Mouse (Mus musculus): ENCODE results near the gene Ube2q1.
A peak's percentile ranks its signal among the peaks of the same experiment; 100 is the strongest.

Gene Ube2q1

DNA sequence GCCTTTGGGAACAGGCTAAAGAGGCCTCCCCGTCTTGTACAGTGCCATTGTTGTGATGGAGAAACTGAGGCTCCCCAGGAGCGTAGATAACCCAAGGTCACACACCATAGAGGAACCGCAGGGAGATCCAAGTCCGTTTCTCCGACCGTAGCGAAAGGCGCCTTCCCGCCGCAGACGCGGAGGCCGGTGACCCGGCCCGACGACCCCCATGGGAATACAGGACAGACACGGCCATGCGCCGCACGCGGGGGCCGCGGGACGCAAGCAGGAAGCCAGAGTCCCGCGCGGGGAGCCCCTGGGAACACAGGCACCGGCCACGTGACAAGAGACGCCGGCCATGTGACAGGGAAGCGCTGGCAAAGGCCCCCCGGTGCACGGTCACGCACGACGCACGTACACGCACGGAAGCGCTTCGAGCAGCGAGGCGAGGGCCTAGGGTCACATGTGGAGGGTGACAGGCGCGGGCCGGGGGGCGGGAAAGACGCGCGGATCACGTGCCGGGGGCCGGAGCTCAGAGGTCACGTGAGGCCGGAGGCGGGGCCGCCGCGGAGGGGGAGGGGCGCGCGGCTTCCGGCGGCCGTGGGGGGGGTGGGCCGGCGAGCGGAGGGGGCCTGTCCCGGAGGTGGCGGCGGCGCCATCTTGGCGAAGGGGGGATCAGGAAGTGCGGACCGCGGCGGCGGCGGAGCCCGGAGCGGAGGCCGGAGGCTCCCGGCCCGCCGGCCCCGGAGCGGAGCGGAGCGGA, at the start of gene Ube2q1:
Gene Ube2q1 (plus strand): TSS at position 649 of the 742 bp plus-strand sequence.
- peak; percentile 92 to 94 for DNase-seq (ENCODE audit: low spot score in 2 of 2)

DNA sequence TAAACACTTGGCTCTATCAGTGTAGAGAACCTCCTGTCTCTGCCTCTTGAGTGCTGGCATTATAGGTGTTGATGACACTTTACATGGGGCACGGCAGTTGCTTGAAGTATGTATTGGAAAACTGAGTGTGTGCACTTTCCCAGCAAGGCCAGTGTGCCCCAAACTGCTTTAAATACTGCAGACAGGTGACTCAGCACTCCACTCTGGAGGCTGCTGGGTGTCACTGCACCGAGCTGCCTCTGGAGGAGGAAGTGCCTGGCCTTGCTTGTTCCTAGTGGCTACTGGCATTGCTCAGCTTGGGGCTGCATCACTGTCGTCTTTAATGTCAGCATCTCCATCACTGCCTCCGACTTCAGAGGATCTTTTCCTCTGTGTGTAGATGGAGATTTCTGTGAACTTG, 46.4 kb upstream of the Ube2q1 start:
- peak; percentile 24 to 37 for DNase-seq (ENCODE audit: low spot score in 2 of 2)

DNA sequence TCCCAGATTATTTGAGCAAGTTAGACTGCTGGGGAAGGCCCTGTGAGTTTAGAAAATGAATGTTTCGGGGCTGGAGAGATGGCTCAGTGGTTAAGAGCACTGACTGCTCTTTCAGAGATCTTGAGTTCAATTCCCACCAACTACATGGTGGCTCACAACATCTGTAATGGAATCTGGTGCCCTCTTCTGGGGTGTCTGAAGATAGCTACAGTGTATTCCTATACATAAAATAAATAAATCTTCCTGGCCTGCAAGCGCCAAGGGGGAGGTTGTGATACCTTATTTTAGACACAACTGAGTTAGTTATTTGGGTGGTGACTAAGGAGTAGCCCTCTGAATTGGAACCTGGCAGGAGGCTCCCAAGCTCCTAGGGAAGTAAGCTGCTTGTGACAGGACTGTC, 44.6 kb upstream of the Ube2q1 start:
- no peak for DNase-seq (ENCODE audit: low spot score in 2 of 2)

DNA sequence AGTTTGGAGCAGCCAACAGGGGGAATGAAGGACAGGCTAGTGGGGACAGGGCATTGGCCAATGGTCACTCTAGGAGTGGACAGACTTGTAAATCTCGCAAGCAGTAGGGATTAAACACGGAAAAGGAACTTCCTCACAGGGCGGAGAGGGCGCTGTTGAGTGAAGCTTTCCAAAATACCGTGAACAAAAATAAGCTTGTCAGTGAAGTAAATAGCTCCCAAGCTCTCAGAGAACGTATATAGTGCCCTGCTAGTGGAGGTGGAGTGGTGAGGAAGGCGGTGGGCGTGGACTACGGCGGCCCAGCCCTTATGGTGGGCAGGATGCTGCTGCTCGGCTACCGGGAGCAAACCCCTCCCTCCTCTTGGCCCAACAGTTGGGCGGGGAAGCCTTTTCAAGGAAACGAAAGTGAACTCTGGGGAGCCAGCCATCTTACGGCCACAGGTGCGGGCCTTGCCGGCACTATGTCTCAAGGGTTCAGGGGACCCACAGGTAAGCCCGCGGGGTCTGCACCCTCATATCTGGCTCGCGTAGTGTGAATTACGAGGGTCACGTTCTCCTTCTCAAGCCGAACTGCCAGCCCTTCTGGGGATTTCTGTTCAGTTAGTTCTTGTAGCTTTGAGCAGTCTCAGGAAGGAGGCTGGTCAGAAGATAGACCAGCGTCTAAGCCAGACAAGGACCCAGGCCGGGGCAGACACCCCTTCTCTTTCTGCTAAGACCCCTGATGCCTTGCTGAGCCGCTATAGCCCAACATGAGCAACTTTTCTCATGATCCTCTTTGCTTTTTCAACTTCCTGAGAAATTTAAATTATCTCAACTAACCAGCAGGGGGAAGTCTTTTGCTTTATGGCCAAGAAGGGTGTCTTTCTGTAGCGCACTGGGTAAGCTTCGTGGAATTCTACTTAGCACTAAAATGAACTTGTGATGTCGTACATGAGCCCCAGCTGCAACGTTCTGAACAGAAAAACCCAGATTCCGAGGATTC, 42.8 kb upstream of the Ube2q1 start:
- peak; percentile 74 to 88 for DNase-seq (ENCODE audit: low spot score in 2 of 2)

DNA sequence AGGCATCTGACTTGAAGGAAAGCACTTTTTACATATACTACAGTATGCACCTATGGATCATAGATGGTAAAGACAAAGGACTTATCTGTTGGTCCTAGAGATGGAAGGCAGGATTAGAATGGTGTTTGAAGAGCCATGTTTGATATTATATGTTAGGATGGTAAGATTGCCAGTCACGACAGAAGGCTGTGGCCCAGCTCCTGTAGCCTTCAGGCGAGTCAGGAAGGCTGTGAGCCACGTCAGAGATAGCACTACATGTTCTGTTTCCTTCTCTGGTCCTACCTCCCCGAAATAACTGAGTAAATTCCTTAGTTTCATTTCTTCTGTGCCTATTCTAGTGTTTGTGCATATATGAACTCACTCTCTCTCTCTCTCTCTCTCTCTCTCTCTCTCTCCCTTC, 41.3 kb upstream of the Ube2q1 start:
- no peak for DNase-seq (ENCODE audit: low spot score in 2 of 2)

DNA sequence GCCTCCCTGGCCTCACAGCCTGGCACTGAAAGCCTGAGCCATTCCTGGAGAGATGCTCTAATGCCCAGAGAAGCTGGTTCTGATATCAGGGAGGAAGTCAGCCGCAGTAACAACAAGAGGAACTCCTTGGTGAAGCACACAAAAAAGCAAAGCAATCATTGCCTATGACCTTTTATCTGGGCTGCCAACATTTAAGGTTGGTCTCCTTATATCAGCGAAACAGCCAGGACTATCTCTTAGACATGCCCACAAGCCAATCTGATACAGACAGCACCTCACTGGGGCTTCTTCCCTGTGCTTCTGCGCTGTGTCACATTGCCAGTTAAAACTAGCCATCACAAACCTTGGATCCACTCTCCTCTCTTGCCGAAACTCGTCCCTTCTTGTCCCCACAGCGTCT, 34.9 kb upstream of the Ube2q1 start:
- DNase-seq (ENCODE audit: low spot score in 2 of 2), result no peak

DNA sequence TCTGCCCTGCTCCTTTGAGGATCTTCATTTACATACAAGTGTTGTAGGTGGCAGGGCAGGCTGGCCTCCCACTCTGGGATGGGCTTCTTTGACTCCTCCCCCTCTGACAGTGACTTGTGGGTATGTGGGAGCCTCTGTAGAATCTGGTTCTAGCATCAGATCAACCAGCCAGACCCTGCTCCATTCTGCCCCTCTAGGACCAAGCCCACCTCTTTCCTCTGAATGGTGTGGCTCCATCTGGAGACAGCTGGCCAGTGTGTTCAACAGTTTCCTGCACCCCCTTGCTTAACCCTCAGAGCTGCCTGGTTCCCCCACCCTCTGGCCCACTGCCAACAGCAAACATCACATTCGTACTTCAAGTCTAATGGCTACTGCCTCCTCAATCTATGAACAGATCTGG, 21.1 kb upstream of the Ube2q1 start:
- no peak for DNase-seq (ENCODE audit: low spot score in 2 of 2)

DNA sequence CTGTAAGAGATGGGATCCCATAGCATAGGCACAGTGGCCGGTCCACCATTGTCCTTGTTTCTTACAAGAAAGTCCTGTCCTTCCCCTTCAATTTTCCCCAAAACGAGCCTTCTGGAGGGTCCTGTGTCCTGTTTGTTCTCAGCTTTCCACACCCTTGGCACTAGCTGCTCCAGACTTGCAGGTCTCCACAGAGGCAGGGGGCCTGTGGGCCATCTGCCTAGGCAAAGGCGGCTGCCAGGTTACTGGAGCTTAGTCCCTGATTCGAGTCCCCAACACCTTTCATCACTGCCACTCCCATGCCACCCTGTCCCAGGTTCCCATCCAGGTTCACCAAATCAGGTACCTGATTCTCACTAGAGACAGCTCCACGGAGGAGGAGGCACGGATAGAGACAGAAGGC, 18.1 kb upstream of the Ube2q1 start:
- no peak for DNase-seq (ENCODE audit: low spot score in 2 of 2)

DNA sequence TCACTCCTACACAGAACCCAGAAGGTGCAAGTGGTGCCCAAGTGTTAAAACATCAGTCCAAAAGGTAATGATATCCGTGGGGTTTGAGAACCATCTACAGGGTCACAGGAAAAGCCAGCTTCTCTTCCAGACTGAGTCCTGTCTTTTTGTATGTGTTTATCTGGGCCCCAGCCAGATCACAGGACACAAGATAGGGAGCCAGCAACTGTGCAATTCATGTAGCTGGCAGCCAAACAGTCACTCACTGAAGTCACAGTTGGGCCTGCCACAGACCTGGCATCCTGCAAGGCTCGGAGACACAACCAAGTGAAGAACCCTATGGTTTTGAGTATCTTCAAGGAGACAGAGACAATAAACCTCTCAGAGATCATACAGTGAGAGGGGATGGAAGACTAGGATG, 15.6 kb upstream of the Ube2q1 start:
- no peak for DNase-seq (ENCODE audit: low spot score in 2 of 2)

DNA sequence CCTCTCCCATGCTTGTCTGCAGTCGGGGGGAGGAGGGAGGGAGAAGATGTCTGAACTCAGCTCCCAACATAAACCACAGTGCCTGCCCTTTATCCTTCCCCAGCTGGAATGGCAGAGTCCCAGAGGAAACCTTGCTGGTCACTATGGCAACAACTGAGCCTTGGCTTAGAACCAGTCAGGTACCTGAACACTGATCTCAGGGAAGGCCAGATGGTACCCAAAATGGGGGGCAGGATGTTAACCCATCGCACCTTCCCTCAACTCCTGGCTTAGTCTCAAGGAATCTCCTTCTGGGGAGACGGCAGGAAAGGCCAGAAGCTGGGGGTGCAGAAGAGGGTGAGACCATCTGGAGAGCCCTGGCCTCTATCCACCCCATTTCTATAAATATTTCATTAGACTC, 13.6 kb upstream of the Ube2q1 start:
- DNase-seq (ENCODE audit: low spot score in 2 of 2), result no peak

DNA sequence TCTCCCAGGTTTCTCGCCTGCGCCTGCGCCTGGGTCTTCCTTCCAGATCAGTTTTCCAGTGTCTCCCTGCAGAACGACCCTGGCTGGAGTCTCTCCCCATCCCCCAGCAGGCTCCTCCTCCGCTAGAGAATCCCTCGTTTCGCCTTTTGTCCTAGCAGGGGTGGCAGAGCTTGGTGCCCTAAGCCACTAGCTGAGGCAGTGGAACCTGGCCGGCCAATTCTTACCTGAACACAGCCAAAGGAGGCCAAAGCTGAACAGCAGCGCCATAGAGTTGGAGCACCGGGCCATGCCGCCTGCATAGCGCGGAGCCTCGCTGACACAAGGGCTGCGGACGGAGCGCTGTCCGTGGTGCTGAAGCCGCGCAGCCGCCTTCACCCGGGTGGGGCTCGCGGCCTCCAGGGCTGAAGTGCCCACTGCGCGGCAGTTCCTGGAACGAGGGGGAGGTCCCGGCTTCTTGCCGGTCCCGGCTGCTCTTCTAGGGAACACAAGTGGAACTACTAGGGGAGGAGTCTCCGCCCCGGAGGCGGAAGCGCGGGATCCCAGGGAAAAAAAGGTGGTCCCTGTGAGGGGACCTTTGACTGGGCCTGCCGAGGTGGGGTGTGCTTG, 9.2 kb upstream of the Ube2q1 start, which contains the start of gene Chrnb2:
Gene Chrnb2 (minus strand): TSS at position 514 of the 606 bp plus-strand sequence.
- peak; percentile 40 to 52 for DNase-seq (ENCODE audit: low spot score in 2 of 2)

DNA sequence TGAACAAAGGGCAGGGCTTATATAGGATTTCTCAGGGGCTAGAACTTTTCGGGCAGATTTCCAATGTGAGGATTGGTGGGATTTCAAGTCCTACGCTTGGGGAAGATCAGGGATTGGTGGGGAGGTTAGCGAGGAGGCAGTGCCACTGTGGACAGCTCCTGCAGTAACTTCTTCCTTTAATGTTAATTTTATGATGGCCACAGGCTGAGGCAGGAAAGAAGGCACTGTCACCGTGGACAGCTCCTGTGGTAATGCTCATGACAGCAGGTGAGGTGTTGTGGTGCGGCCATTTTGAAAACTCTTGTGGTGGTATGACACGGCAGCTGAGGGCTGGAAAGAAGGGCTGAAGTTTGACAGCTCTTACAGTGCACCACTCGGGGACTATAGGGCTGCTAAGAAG, 3.8 kb upstream of the Ube2q1 start:
- no peak for DNase-seq (ENCODE audit: low spot score in 2 of 2)

DNA sequence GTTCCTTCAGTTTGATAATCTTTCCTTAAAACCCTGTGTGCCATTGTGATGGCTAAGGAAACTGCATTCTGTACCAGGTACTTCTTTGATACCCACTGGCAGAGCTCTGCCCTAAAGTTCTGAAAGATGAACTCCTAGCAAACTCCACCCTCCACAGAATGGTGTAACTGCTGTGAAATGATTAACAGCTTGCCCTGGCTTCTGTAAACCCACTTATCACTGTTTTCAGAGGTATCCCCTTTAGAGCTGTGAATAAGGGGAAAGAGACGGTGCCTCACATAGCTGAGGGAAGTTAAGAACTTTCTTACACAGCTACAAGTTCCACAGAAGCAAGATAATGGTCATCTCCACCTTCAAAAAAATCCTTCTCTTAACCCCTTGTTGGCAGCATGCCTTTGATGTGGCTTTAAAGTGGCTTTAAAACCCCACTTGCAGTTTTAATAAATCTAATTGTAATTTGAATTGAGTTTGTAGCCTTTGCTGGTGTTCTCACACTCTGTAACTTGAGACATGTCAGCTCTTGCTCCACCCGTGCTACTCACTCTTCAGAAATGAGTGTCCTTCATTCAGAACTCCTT, 2.9 kb upstream of the Ube2q1 start:
- DNase-seq (ENCODE audit: low spot score in 2 of 2), result no peak

DNA sequence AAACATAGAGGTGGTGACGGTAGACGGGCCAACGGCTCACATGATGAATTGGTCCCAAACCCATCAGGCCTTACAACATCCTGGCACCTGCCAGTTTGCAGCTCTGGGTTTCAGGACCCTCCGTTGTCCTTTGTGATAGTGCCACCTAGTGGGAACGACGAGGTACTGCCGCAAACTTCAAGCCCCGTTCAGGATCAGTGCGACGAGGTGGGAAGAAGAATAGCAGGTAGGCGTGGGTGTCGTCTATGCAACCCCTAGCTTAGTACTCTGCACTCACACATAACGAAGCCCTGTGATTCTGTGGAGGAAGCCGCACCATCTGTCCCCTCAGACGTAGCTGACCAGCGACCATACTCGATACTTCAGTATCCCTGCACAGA, 838 bp upstream of the Ube2q1 start:
- peak in 1 of 2 experiments; percentile 50 for DNase-seq (ENCODE audit: low spot score in 2 of 2)

DNA sequence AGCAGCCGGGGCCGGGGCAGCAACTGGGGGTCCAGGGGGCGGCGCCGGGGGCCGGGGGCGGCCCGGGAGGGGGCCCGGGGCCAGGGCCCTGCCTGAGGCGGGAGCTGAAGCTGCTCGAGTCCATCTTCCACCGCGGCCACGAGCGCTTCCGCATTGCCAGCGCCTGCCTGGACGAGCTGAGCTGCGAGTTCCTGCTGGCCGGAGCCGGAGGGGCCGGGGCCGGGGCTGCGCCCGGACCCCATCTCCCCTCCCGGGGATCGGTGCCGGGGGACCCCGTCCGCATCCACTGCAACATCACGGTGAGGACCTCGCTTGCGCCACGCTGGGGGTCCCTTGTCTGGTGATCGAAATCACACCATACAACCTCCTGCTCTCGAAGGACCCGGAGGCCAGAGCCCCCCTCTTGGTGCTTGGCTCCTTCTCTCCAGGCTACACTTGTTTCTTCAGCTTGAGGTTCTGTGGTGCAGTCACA, 360 bp downstream of the Ube2q1 start:
- peak in 1 of 2 experiments; percentile 41 for DNase-seq (ENCODE audit: low spot score in 2 of 2)

DNA sequence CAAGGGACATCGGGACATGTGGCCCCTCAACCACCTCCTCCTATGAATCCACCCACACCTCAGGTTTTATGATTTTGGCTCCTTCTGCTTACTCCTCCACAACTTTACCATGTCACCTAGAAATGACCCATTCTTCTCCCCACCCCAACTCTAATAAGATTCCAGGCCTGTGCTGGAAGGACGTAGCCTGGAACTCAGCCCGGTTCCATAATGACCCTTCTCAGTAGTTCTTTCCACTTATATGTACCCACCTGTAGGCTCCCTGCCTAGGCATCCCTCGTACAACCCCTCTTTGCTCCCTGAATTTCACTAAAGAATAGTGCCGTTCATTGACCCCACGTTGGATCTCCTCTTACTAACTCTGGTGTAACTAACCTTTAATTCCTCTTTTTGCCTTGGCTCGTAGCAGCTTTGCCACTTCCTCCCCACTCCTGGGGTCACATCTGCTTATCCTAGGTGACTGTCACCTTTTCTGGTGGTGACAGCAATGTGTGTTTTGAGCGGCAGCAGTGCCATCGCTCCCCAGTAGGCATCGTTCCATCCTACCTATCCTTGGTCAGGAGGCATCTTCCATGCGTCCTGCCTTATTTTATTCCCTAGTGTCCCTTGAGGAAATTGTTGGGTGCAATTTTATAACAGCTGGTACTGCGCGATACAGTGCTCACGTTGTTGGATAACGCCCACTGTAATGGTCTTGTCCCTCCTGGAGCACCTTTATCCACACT, 982 bp downstream of the Ube2q1 start:
- no peak for DNase-seq (ENCODE audit: low spot score in 2 of 2)

DNA sequence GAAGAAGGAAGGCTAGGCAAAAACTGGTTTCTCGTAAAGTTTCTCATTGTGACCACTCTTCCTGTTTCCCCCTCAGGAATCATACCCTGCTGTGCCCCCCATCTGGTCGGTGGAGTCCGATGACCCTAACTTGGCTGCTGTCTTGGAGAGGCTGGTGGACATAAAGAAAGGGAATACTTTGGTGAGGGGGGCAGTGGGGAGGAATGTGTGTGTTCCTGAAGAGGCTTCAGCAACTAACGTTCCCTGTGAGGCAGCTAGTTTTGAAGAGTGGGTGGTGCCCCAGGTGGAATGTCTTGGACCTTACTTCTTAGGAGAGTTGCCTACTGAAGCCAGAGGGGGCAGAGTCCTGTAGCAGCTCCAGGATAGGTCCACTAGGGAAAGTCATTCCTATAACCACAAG, 2.6 kb downstream of the Ube2q1 start:
- DNase-seq (ENCODE audit: low spot score in 2 of 2), result no peak

DNA sequence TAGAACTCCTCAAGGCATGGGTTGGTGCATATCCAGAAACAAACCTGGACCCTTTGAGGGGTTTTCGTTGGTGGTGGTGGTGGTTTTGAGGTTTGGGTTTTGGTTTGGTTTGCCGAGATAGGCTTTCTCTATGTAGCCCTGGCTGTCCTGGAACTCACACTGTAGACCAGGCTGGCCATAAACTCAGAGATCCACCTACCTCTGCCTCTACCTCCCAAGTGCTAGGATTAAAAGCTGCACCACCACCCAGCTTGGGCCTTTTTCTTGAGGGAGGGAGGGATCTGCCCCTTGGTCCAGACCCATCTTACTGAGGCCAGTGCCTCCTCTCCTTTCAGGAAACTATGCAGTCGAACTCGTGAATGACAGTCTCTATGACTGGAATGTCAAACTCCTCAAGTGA, 6.7 kb downstream of the Ube2q1 start:
- DNase-seq (ENCODE audit: low spot score in 2 of 2), result no peak

DNA sequence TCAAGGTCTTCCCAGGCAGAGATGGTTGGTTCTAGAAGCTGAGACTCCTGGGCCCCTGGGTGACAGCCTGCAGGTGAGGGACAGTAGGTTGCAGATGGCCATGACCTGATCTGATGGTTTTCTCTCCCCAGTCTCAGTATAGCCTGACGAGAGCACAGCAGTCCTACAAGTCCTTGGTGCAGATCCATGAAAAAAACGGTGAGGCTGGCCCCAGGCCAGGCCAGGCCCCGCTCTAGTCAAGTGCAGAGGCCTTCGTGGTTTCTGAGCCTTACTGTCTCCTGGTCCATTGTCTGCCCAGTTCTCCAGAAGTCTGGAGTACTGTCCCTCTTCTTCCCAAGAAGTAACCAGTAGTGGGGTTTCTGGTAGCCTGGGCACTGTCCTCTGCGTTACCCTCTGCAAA, 8.2 kb downstream of the Ube2q1 start:
- DNase-seq (ENCODE audit: low spot score in 2 of 2), result no peak

DNA sequence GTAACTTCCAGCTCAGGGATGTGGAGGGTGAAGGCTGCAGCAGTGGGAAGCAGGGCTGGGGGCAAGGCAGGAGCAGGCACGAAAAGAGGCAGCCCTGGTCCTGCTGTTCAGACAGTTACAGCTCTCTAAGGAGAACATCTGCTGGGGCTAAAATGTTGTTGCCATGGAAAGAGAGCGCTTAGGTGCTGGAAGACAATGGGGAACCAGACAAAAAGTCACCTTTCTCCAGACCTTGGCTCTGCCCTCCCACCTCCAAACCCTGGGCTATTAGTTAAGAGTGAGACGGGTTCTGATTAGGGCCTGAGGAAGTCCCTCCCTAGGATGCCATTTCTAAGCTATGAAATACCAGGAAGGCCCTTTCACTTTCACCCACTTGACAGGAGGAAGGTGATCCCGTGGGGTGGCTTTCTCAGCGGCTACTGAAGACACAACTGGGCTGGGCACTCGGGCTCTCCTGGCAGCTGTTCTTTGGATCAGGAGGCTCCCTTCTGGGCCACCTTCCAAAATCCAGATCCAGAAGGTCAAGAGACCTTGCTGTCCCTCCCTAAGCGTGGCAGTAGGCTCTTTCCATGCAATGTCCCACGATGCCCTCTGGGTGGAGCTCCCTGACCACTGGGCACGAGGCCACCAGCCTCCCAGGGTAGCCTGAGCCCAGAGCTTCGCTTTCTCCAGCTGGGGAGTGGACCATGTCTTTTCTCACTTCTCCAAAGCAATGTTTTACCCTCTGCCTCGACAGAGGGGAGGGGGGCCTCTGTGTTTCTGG, 11.8 kb downstream of the Ube2q1 start:
- peak; percentile 72 to 73 for DNase-seq (ENCODE audit: low spot score in 2 of 2)
